28 mouse cellular contexts compared by ENCODE assay signal in the genomic region with DNA sequence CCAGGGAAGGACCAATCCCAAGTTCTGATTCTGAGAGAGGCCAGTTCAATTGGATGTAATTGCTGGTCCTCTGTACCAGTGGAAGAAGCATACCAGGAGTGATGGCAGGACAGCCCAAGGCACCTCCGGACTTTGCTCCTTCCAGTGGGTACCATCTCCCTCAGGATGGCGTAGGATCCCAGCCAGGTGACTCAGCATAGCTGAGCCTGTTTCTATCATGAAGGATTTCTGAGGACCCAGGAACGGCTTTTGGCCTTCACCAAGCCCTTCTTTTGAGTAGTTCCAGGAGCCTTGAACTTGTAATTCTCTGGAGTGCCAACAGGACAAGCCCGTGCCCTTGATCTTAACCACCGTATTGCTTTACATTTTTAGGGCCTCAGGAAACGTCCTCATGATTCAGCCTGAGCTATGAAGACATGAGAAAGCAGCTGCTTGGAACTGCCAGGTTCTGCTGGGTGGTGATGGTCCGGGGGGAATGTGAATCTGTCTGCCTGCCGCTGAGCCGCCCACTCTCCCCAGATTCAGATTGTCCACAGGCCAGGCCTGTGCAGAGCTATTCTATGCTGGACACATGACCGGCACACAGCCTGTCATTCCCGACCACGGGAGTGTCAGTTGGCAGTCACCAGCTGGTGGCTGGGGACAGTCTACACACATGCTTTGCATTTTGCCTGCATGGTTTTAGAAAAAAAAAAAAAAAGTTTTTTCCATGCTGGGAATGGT. TPM values are rescaled to one million over a fixed set of nuclear protein-coding genes. Genes with fewer than 3 reads are reported as not detected.
DNase-seq lines count a peak whose midpoint lies in the region; ATAC-seq and TF ChIP-seq lines count a peak whose summit lies in the region.
"Had no signal": no experiment of that assay in that cellular context is flagged by ENCODE, and none has a peak within 500 bp of the region (broad histone marks: within the 10 kb centered on the region; RNA-seq: fewer than 3 reads in every experiment).

No protein-coding gene starts in this region.

- peak; percentile 65 for ATAC-seq in lung, embryonic 16.5 days (ENCODE audit: low read depth)
- ATAC-seq in limb, embryonic 14.5 days (ENCODE audit: low FRiP score, low read depth): peak; percentile 53; the same call in 1 of the 2 replicates
- ATAC-seq: activated CD4-positive, CD25-positive, alpha-beta regulatory T cell, adult 4 months; forebrain, embryonic 14.5 days; inflammation-experienced regulatory T-cells, adult 6 months; midbrain, embryonic 15.5 days had no signal

- 77% methylated on average over 12 of the region's 12 CpGs for WGBS in lung, embryonic 16.5 days
- WGBS in lung, adult 2 months: 79% methylated on average over 12 of the region's 12 CpGs
- WGBS in limb, embryonic 14.5 days: 85% methylated on average over 12 of the region's 12 CpGs

- in situ Hi-C loops in ES-E14 (cut with MboI; ENCODE audit: low sequenced_read_pairs in 2 of 2, unreplicated experiment in 2 of 2): no loop called here

- no peak overlapping the region for H3K9ac ChIP-seq in lung, embryonic 16.5 days (ENCODE audit: low read length)
- no peak overlapping the region; the same call in 1 of the 2 replicates for H3K9ac ChIP-seq in ES-E14 (ENCODE audit: insufficient read depth, low read depth, low read length, poor library complexity, severe bottlenecking)
- H3K9ac ChIP-seq in limb, embryonic 14.5 days (ENCODE audit: low read depth, low read length, severe bottlenecking): no peak overlapping the region
- H3K9ac ChIP-seq: embryonic facial prominence, embryonic 12.5 days; hindbrain, embryonic 14.5 days; liver, embryonic 13.5 days; midbrain, embryonic 15.5 days; neural tube, embryonic 13.5 days had no signal

- no peak for TF ChIP-seq CTCF in lung, adult 2 months (IDR thresholded peaks at IDR 0.05; ENCODE audit: insufficient read depth, low read length)

- H3K4me2 ChIP-seq in lung, embryonic 16.5 days (ENCODE audit: low read depth, low read length): no peak overlapping the region
- no peak overlapping the region for H3K4me2 ChIP-seq in limb, embryonic 14.5 days (replicated peaks; ENCODE audit: low read depth, low read length, severe bottlenecking)
- H3K4me2 ChIP-seq: embryonic facial prominence, embryonic 12.5 days; hindbrain, embryonic 14.5 days; liver, embryonic 13.5 days; midbrain, embryonic 15.5 days; neural tube, embryonic 13.5 days had no signal

- H3K27ac ChIP-seq in lung, embryonic 16.5 days (ENCODE audit: low read length): no peak overlapping the region
- peak overlapping the region; percentile 62; the same call in 1 of the 2 replicates for H3K27ac ChIP-seq in ES-E14 (ENCODE audit: insufficient read depth, low read depth, low read length, poor library complexity, severe bottlenecking)
- no peak overlapping the region for H3K27ac ChIP-seq in limb, embryonic 14.5 days (replicated peaks; ENCODE audit: low read depth, low read length)
- H3K27ac ChIP-seq: embryonic facial prominence, embryonic 12.5 days; heart, embryonic 10.5 days; hindbrain, embryonic 14.5 days; liver, embryonic 13.5 days; macrophage; midbrain, embryonic 15.5 days; neural tube, embryonic 13.5 days had no signal

- H3K36me3 ChIP-seq in lung, embryonic 16.5 days (ENCODE audit: control insufficient read depth, insufficient read depth, low read length): no peaks in the 10 kb centered on the region
- peaks cover 2% of the 10 kb centered on the region; the same call in 1 of the 2 replicates for H3K36me3 ChIP-seq in ES-E14 (ENCODE audit: control insufficient read depth, insufficient read depth, low read length, poor library complexity, severe bottlenecking)
- no peaks in the 10 kb centered on the region for H3K36me3 ChIP-seq in limb, embryonic 14.5 days (ENCODE audit: control insufficient read depth, insufficient read depth, low read length)
- H3K36me3 ChIP-seq: embryonic facial prominence, embryonic 12.5 days; heart, embryonic 10.5 days; liver, embryonic 13.5 days; midbrain, embryonic 15.5 days; neural tube, embryonic 13.5 days had no signal

- DNase-seq in adrenal gland, postnatal 10 days: peak; percentile 57
- DNase-seq in adrenal gland, adult 18-20 months (ENCODE audit: low spot score in 2 of 2): no peak
- DNase-seq in lung, adult 2 months: no peak
- DNase-seq in ES-E14 (ENCODE audit: low read depth, low spot score): no peak
- DNase-seq in limb, embryonic 14.5 days (ENCODE audit: low spot score): no peak
- DNase-seq in cerebellum, postnatal 36 days: no peak
- DNase-seq: cerebellum, adult 11 months; cerebellum, adult 9-11 months; gastrocnemius, postnatal 10 days; heart, postnatal 4 days; kidney, adult 18-20 months; layer of hippocampus, adult 9-11 months; liver, embryonic 13.5 days; retina, postnatal 1 day; right cerebral cortex, postnatal 4 days; thymus, postnatal 14 days had no signal

- no peak overlapping the region for H3K4me3 ChIP-seq in lung, embryonic 16.5 days (ENCODE audit: low read length)
- no peak overlapping the region for H3K4me3 ChIP-seq in lung, adult 2 months (replicated peaks; ENCODE audit: extremely low read depth, low read depth, low read length)
- H3K4me3 ChIP-seq in ES-E14 (ENCODE audit: insufficient read depth in 1 of 2, low read depth in 1 of 2, low read length in 2 of 2, poor library complexity in 1 of 2, severe bottlenecking in 1 of 2): no peak overlapping the region
- H3K4me3 ChIP-seq in limb, embryonic 14.5 days (replicated peaks; ENCODE audit: low read length): no peak overlapping the region
- H3K4me3 ChIP-seq: embryonic facial prominence, embryonic 12.5 days; heart, embryonic 10.5 days; liver, embryonic 13.5 days; midbrain, embryonic 15.5 days; neural tube, embryonic 13.5 days had no signal

- H3K27me3 ChIP-seq in lung, embryonic 16.5 days (ENCODE audit: control insufficient read depth, insufficient read depth, low read depth, low read length): no peaks in the 10 kb centered on the region
- H3K27me3 ChIP-seq in limb, embryonic 14.5 days (ENCODE audit: control insufficient read depth, insufficient read depth, low read length): no peaks in the 10 kb centered on the region
- H3K27me3 ChIP-seq: midbrain, embryonic 15.5 days; neural tube, embryonic 13.5 days had no signal

- peaks cover 8% of the 10 kb centered on the region for H3K4me1 ChIP-seq in lung, embryonic 16.5 days (replicated peaks; ENCODE audit: control insufficient read depth, insufficient read depth, low read length)
- H3K4me1 ChIP-seq in lung, adult 2 months (ENCODE audit: control insufficient read depth, insufficient read depth, low read length): no peaks in the 10 kb centered on the region
- H3K4me1 ChIP-seq in ES-E14 (ENCODE audit: control insufficient read depth in 2 of 2, insufficient read depth in 2 of 2, low read length in 2 of 2, poor library complexity in 1 of 2): peaks cover 14 to 48% of the 10 kb centered on the region in 2 experiments
- peaks cover 9% of the 10 kb centered on the region for H3K4me1 ChIP-seq in limb, embryonic 14.5 days (ENCODE audit: control insufficient read depth, insufficient read depth, low read length)
- H3K4me1 ChIP-seq: liver, embryonic 13.5 days; midbrain, embryonic 15.5 days had no signal

- TF ChIP-seq POLR2A in lung, adult 2 months (IDR thresholded peaks at IDR 0.05; ENCODE audit: borderline replicate concordance, extremely low read depth, low read depth, low read length): no peak
- no peak for TF ChIP-seq POLR2A in limb, embryonic 14.5 days (IDR thresholded peaks at IDR 0.05; ENCODE audit: borderline replicate concordance, extremely low read depth, insufficient read depth, insufficient read length)

- H3K9me3 ChIP-seq in lung, embryonic 16.5 days (ENCODE audit: control insufficient read depth, low read length): no peaks in the 10 kb centered on the region
- H3K9me3 ChIP-seq in ES-E14 (ENCODE audit: control insufficient read depth, insufficient read depth, low read depth, low read length): no peaks in the 10 kb centered on the region
- H3K9me3 ChIP-seq in limb, embryonic 14.5 days (ENCODE audit: control insufficient read depth, low read length): no peaks in the 10 kb centered on the region
- H3K9me3 ChIP-seq: embryonic facial prominence, embryonic 12.5 days; heart, embryonic 10.5 days; liver, embryonic 13.5 days; midbrain, embryonic 15.5 days; neural tube, embryonic 13.5 days had no signal

TF ChIP-seq in ES-E14, 5 proteins besides CTCF, POLR2A, EP300 and RAD21:
- TF ChIP-seq CHD2 (IDR thresholded peaks at IDR 0.05; ENCODE audit: low read depth, low read length): no peak
- TF ChIP-seq ZNF384 (IDR thresholded peaks at IDR 0.05; ENCODE audit: low read depth, low read length): no peak
- no peak for TF ChIP-seq HCFC1 (IDR thresholded peaks at IDR 0.05; ENCODE audit: borderline replicate concordance, insufficient read depth, low read length)
- no peak for TF ChIP-seq ZC3H11A (IDR thresholded peaks at IDR 0.05; ENCODE audit: borderline replicate concordance, low read depth, low read length)
- TF ChIP-seq MAFK (IDR thresholded peaks at IDR 0.05; ENCODE audit: insufficient read depth, low read depth, low read length): no peak

RNA-seq across cellular contexts. Expression of gene Pmepa1, which starts 9.6 kb away (rescaled TPM):
- total RNA-seq in adrenal gland, postnatal 10 days (2021): 100 to 1,000 TPM in 1 of 2 experiments, 10 to 100 TPM in 1; 83.1 to 111 TPM
- total RNA-seq in adrenal gland, adult 18-20 months (2021): 10 to 100 TPM; 39.1 to 86.4 TPM
- 7.0 and 7.5 TPM in 2 replicates for polyA plus RNA-seq in lung, embryonic 16.5 days (2015; fragmentation: Nextera tagmentation; extraction: Ambion mirVana)
- polyA plus RNA-seq in lung, adult 2 months (2012; rRNA removed): 96.2 and 97.7 TPM in 2 replicates
- total RNA-seq in ES-E14 (2012; rRNA removed): 20.3 and 21.6 TPM in 2 replicates
- polyA plus RNA-seq in limb, embryonic 14.5 days (2012; rRNA removed): 41.0 and 62.3 TPM in 2 replicates
- polyA plus RNA-seq in limb, embryonic 14.5 days (2014; fragmentation: Nextera tagmentation; extraction: Ambion mirVana): 10.2 and 11.6 TPM in 2 replicates
- total RNA-seq: granulocyte monocyte progenitor cell, adult 5-6 weeks; MEL had no signal
